Mouse (Mus musculus) stomach, postnatal 0 days (tissue): Measurements from ENCODE around the gene Vps16.

Source experiments
- CTCF ChIP-seq: IDR thresholded peaks from 2 replicates; pipeline ENCODE4 v1.5.1; 2016; ENCODE audit warnings: antibody characterized with exemption, low read depth, mild to moderate bottlenecking, moderate library complexity
- EP300 ChIP-seq: optimal IDR thresholded peaks from 2 replicates; pipeline ENCODE3; 2016; ENCODE audit warnings: antibody characterized with exemption

GRCm38 (mm10) chr2:130482700-130483099 is 58.6 kb downstream of the Vps16 start:
- TF ChIP-seq CTCF (no peak), EP300 (no peak)
